Mouse (Mus musculus) ovary, adult 18-20 months (tissue): ENCODE measurements around the gene Zswim8.

Source experiments
- DNase-seq: peaks from one replicate; pipeline ENCODE4 v3.0.0; 2022; ENCODE audit warnings: low spot score, mixed read lengths

Zswim8 gene

DNA sequence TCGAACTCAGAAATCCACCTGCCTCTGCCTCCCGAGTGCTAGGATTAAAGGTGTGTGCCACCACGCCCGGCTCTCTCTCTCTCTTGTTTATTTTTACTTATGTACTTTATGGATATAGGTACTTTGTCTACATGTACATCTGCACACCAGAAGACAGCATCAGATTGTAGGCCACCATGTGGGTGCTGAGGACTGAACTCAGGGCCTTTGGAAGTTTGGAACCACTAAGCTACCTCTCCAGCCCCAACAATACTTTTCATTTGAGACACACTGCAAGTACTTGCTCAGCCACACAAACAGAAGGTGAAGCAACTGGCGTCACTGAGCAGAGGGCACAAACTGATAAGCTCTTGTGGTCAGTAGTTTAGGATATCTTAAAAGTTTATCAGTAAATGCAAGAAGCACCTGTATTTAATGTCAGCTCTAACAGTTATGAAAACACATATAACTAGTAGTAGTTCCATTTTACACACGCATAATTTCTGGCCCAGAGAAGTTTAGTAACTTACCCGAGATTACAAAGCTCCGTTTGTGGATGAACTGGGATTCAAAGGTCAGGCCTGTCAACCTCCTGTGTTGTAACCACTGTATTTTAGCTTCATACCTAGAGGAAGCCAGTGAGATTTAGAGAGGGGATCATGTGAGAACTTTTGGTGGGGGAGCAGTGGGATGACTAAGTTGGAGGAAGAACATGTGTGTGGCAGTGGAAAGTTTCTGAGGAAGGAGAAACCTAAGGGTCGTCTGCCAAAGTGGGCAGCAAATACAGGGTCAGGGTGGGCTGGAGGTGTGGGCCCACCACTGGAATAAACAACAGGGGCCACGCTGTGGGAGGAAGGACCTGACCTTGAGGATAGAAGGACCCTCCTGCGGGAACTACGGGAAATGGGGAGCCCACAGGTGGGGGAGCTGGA, 25.9 kb downstream of the Zswim8 start:
- no peak for DNase-seq

DNA sequence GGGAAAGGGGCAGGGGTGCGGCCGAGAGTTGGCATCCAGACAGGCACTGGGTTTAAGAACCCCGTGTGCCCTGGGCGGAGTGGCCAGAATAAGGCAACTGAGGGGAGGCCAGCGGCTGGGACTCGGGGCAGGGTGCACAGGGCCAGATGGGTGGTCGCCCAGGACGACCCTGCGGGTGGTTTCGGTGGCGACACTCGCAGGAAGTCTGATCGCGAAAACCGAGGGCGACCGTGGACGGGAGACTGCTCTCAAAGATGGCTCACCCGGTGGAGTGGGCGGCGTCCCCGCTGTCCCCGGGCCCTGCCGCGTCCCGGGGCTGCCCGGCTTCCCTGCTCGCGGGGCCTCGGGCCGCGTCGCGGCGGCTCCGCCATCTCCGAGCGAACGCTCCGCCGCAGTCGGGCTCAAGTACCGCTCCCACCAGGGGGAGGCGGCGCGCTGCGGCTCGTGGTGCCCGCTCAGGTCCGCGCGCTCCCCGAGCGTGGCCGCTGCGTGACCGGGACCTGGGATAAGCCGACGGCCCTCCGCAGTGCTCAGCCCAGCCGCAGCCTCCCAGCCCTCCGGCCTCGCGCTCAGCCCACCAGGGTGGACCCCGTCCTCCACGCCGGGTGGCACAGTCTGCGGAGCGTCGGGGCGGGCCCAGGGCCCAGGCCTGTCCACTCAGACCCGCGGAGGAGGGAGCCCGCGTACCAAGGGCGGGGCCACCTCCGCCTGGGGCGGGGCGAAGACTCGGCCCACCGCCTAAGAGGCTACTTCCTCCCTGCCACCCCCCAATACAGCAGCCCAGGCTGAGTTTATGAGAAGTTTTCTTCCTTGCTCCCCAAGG, 26.8 kb downstream of the Zswim8 start, which contains the start of gene Ndst2:
Gene Ndst2 (minus strand): TSS at position 611 of the 823 bp plus-strand sequence.
- peak; percentile 82 for DNase-seq

DNA sequence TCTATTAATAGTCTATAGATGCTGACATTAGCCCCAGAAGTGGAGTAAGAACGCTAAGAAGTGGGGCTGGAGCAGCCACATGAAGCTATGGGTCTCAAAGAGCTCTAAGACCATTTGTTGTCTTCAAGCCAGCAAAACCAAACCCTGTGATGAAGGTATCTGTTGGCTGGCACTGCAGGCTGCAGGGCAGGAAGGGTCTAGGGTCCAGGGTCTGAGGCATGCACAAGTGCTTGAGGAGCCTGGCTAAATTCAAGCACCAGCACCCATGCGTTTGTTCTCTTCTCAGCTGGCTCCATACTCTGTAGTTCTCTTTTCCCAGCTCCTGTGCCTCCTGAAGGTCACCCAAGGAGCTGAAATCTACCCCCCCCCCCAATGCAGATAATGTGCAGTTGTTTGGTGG, 27.7 kb downstream of the Zswim8 start:
- DNase-seq = no peak

DNA sequence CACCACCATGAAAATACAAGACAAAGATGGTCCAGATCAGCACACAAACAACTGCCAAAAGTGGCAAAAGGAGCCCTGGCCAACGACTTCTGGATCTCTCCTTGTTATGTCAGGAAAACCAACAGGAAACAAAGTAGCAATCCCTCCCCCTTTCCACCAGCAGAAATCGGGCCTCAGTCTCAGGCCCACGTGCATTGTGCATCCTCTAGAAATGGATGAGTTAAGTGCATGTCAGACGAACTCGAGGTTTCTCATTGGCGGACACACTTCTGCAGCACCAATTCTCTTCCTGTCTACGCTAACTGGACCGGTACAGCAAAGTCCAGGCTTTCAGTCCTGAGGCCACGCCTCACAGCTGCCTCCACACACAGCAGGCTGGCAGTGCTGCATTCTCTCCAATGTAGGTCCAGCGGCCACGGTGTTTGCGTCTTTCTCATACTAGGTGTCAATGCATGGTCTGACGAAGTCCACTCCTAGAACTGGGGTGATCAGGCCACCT, 28.6 kb downstream of the Zswim8 start:
- no peak for DNase-seq

DNA sequence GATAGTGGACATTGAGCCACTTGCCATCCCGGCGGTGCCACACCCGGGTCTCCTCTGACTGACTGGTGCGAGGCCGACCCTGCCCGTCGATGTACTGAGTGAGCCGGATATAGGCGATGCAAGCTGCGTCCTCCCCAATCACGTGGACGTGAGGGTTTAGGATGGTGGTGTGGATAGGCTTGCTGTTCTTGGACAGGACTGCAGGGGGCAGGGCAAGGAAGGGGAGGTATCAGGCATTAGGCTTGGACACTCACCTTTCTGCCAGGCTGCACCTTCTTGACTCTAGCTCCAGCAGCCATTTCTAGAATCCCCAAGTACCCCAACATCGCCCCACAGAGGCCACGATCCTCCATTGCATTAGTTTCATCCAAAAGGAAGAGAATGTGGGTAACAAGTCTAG, 30.0 kb downstream of the Zswim8 start:
- DNase-seq = no peak

DNA sequence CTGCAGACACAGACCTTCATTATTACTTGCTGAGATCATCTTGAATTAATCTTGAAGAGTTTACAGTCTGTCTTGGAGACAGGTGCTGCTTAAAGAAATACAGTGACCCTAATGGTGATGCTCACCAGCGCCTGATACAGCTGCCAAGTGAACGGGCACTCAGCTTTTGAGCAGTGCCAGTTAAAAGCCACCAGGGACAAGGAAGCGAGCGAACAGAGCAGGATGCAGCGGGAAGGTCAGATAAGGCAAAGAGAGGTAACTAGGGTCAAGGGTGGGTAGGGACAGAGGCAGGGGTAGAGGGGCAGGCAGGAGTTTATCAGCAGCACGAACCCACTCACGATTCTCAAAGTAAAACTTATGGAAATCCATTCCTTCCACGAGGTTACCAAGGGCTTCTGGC, 31.2 kb downstream of the Zswim8 start:
- no peak for DNase-seq

DNA sequence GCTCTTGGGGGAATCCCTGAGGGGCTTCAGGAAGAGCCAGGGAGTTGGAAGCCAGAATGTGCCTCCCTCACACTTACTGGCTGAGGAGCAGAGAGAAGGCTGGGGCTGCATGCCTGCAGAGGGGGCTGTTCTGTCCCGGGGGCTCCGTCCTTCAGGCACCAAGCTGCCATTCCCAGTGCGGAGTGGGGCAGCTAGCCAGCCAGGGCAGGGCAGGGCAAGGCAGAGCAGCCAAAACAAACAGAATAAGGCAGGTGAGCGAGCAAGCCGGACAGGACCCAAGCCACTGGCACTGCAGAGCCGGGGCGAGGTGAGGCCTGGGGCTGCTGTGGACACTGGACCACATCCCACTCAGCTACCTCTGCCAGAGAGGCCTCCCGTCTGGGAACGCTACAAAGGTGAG, 33.9 kb downstream of the Zswim8 start:
- DNase-seq = no peak

DNA sequence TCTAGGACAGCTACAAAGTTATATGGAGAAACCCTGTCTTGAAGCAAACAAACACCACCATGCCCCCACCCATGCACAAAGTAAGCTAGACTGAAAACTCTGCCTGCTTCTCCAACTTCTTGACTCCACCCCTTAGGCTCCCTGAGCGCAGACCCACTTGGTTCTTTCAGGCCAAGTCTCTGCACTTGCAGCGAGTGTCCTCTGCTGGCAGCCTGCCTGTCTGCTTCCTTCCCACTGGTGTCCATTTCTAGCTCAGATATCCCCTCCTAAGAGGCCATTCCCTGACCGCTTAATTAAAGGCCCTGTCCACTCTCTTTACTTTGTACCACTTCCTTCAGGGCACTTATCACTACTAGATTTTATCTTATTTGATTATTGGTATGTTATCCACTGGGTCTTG, 36.3 kb downstream of the Zswim8 start:
- no peak for DNase-seq

DNA sequence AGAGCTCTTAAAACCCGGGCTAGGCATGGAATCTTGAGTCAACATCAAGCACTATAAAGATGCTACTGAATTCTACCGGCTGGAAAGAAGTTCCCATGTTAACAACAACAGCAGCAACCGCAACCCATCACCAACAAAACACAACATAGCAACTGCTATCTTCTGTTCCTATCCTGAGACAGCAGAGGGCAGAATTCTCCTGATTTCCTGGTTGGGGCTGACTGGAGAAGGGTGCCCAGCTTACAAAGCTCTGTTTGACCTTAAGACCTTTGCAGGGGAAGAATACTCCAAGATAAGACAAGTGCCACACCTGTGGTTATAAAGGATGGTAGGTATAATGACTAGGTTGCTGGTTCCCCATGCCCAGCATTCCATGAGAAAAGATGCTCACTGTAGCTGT, 39.6 kb downstream of the Zswim8 start:
- DNase-seq = no peak

DNA sequence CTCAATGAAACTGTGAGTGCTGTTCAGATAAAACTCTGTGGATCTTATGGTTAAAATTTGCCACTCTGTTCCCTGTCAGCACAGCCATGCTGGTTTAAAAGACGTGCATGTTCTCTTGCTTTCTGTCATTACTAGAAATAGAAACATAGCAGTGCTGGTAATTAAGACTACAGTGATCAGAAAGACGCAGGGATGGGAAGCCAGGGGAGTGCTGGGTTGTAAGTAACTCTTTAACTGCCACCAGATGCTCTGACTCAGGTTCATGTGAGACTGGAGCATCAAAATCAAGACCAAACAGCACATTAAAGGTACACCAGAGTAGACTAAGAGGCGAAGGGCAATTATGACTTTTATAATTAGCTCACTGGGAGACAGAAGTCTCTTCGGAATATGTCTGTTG, 41.0 kb downstream of the Zswim8 start:
- DNase-seq = no peak

DNA sequence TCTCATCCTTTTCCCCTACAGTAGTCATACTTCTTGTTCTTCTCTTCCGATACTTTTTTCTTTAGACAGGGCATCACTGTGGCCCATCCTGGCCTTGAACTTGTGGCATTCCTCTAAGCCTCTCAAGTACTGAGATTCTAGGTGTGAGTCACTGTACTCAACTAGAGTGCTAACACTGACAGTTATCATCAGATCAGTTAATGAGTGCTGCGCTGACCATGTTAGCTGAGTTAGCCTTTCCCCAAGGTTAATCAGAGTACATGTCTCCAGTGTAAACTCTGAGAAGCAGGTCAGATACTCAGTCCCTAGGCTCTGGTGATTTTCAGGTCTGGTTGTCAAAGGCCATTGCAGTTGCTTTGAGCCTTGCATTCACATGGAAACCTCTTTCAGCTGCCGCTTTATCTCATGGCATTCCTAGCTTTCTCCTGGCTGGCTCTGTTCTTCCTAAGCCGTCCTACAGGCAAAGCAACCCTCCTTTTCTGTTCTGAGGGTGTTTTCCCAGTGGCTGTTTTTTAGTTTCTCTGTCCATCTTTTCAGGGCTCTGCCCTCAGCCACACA, 42.2 kb downstream of the Zswim8 start:
- no peak for DNase-seq

DNA sequence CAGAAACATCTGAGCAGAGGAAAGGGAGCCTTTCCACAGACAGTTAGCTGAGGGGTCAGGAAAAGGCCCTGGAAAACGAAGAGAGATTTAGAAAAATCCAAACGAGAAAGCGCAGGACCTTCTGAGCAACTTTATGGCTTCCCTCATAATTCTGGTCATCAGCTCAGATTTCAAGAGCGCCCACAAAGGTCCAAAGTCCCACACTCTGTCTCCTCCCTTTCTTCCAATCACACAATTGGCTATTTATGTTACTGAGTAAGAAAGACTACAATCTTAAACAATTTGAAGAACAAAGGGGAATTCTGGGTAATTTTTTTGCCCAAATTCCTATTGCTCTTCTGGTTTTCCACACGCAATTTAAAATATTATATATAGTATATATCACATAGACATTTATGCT, 43.2 kb downstream of the Zswim8 start:
- no peak for DNase-seq

DNA sequence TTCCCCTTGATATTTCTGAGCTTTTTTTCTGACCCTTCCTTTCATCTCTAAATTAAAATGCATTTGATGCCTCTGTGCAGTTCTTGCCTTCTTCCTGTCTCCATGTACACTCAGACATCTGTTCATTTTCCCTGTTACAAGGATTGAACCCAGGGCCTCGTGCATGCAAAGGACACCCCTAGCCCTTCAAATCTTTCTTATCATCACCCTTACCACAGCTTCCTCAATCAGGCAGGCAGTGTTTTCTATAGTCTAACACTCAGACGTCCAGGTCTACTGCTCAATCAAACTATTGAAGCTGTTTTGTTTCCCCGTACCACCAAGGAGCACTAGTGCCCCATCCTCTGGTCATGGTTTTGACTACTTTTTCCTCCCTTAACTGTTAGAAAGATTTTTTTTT, 46.4 kb downstream of the Zswim8 start:
- no peak for DNase-seq

DNA sequence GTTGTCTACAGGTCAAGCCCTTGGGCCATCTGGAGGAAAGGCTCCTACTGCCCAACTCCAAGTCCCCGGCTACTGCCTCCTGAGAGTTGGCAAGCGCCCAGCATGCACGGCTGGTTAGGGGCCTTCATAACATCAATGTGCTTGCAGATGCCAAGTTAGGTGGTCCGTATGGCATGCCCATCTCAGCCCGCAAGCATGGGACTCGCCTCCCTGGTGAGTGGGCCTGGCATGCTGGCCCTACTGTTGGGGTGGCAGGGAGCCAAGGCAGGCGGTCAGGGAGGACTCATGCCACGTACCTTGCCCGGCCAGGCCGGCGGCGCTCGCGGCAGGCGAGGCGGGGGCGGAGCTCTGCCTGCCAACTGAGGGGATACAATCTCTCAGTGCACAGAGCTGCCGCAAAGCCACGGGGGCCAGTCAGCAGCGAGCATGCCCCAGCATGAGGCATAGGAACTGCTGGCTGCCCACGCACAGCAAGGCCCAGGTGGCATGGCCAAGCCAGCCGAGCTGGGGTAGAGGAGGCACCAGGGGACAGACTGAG, 50.1 kb downstream of the Zswim8 start:
- peak; percentile 41 for DNase-seq

DNA sequence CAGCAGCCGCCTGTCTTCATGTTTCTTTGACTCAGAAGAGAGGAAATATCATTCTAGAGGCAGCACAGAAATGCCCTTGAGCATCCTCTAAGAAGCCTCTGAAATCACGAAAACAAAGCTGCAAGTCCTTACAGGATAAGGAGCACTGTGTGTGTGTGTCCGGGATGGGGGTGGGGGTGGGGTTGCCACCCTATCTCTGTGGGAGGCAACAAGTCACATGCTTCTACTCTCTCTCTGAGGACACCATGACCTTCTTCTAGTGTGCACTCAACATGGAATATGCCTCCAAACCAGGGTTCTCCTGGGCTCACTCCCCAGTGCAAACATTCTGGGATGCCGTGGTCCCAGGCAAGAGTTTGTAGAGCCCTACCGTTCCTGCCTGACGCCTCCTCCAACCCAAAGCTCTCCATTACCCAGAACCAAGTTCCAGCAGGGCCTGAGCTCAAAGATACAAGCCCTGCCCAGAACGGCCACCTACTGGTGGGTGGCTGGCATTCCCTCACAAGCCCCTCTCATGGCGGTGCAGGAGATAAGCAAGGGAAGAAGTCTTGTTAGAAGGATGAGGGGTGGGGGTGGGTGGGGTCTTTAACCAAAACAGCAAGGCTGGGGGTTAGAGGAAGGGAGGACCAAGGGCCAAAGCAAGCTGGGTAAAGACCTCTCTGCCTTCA, 51.5 kb downstream of the Zswim8 start:
- no peak for DNase-seq

DNA sequence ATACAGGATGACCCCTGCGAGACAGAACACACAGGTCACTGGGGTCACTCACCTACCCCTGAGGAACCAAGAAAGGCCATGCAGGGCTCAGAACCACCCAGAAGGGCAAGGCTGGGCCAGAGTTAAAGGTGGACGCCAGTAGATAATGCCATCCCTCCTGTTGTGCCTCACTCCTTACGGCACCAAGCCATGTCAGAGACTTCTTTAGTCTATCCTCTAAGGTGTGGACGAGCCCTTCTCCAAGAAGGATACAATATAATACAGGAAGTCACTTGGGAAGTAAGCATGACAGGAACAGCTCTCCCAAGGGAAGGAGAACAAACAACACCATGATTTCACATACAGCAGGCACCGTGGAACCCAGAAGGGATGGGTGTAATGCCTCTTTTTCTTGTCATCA, 57.6 kb downstream of the Zswim8 start:
- no peak for DNase-seq

DNA sequence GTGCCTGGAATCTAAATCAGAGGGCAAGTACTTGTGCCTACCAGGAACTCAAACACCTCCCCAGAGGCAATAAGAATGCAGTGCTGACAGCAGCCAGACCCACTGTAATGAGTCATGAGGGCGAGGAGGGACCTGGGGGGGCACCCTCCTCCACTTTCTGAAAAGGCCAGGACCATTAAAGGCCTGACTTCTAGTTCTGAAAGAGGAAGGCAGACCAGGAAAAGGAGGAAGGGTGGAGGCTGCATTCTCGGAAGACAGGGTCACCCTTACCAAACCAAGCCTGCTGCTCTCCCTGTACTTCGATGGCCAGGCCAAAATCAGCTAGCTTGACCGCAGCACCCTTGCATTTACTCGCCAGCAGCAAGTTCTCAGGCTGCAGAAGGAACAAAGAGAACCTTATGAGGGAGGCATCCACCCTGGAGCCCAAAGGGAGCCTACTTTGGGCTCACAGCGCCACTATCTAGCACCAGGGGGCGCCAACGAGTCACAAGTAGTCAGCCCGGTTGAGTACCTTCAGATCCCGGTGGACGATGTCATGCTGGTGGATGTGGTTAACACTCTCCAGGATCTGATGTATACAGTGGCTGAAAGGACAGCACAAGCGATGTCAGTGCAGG, 58.4 kb downstream of the Zswim8 start:
- peak; percentile 62 for DNase-seq

DNA sequence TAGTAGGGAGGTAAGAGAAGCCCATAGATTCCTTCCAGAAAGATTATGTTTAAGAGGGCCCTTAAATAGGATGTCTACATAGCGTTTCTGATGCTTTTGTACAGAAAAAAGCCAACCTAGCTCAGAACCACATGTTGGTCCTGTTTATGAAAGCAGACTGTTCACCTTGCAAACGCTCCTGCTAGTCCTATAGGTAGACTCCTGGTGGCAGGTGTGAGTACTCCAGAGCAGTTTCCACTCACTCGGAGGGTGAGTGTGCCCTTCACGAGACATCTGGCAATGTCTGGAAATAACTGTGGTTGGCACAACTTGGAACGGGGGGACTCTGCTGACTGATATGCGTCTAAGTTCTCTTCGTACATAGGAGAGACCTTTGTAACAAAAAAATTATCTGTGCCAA, 60.6 kb downstream of the Zswim8 start:
- no peak for DNase-seq

DNA sequence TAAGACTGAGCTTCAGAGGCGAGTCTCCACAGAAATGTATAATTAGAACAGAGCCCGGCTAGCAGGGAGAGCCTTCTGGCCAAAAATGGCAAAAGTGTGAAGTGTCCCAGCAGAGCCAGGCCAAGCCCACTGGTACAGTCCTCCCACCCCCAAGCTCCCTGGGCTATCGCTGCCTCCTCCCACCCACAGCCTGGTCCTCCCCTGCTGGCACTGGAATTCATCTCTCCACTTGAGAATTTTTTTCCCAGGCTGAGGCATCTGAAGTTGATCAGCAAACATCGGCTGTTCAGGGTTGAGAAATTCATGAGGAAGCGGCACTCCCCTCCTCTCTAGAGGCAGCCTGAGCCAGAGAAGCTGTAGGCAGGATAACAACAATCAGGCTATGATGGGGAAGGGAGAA, 61.2 kb downstream of the Zswim8 start:
- peak; percentile 48 for DNase-seq

DNA sequence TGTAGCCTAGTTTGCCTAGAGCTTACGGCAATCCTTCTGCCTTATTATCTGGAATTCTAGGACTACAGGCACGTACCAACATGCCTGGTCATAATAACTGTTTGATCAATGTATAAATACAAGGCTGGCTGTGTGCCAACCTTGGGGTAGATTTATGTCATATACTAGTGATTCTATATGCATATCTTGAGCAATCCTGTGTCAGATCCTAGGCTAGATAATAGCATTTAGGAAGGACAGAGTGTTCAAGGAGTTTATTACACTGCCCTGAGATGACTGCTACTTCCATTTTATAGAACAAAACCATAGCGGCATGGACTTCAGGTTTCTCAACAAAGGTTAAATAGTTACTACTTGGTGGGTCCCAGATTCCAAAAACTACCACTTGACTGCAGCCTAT, 64.6 kb downstream of the Zswim8 start:
- no peak for DNase-seq

DNA sequence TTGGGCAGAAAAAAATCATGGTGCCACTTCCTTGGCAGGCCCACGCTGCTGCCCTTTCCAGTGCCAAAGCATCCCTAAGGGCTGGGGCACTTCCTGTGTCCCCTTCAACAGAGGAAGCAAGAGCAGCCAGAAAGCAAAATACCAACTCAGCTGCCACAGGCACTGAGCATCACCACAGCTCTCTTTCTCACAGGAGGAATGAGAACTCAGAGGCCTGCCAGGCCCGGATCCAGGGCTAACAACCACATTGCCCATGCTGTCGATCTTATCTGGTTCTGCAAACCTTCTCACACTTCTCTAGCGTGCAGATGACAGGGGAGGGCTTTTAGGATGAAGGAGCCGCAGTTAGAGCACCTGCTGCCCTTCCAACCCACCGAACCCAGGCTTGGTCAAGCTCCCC, 65.5 kb downstream of the Zswim8 start:
- no peak for DNase-seq
